Mouse (Mus musculus) layer of hippocampus, adult 9-11 months (tissue): ENCODE results near the gene Hoxb9.

ENCODE experiments used
- DNase-seq: peaks from one replicate; pipeline ENCODE4 v3.0.0; 2022

The Hoxb9 gene

GRCm38 (mm10) chr11:96316696-96317607 lies 45.7 kb downstream of the Hoxb9 start:
- no peak for DNase-seq

- no peak for DNase-seq
Observed at GRCm38 (mm10) chr11:96317608-96318367, 46.5 kb downstream of the Hoxb9 start, which contains the start of gene Hoxb4. TSS of gene Hoxb4 (plus strand) at chr11:96318267.

- peak; percentile 10 for DNase-seq
Observed at GRCm38 (mm10) chr11:96318368-96319070, 47.3 kb downstream of the Hoxb9 start.

GRCm38 (mm10) chr11:96319071-96319902 lies 48.0 kb downstream of the Hoxb9 start:
- DNase-seq: no peak

GRCm38 (mm10) chr11:96319910-96320309 lies 48.7 kb downstream of the Hoxb9 start:
- DNase-seq: no peak

- DNase-seq: no peak
Observed at GRCm38 (mm10) chr11:96320688-96321087, 49.4 kb downstream of the Hoxb9 start.

- DNase-seq: no peak
Observed at GRCm38 (mm10) chr11:96321846-96322245, 50.6 kb downstream of the Hoxb9 start.

GRCm38 (mm10) chr11:96322738-96323137 lies 51.5 kb downstream of the Hoxb9 start:
- DNase-seq: no peak

- no peak for DNase-seq
Observed at GRCm38 (mm10) chr11:96323154-96323553, 51.9 kb downstream of the Hoxb9 start, which contains the start of gene Hoxb3. TSS of gene Hoxb3 (plus strand) at chr11:96323326.

GRCm38 (mm10) chr11:96324125-96324524 lies 52.9 kb downstream of the Hoxb9 start:
- DNase-seq: no peak

- no peak for DNase-seq
Observed at GRCm38 (mm10) chr11:96324965-96325364, 53.7 kb downstream of the Hoxb9 start.

GRCm38 (mm10) chr11:96325747-96326212 lies 54.5 kb downstream of the Hoxb9 start:
- DNase-seq: no peak
